Mouse (Mus musculus): ENCODE results near the gene Irf2bp1. TPM values are rescaled to one million over a fixed set of nuclear protein-coding genes. Genes with fewer than 3 reads are reported as not detected.
A peak's percentile ranks its signal among the peaks of the same experiment; 100 is the strongest.

The Irf2bp1 gene
- total RNA-seq, 2 experiments from 2014 or later, result 24.2 to 24.4 TPM

GRCm38 (mm10) chr7:18993036-18993435 lies 10.8 kb upstream of the Irf2bp1 start:
- no peak for DNase-seq
- intact Hi-C loops (cut with DNase I), result no loop called here

GRCm38 (mm10) chr7:18998835-18999234 lies 5.0 kb upstream of the Irf2bp1 start:
- DNase-seq, result no peak
- intact Hi-C loops (cut with DNase I), result no loop called here

GRCm38 (mm10) chr7:19000421-19000820 lies 3.4 kb upstream of the Irf2bp1 start:
- peak in 1 of 2 experiments; percentile 26 for DNase-seq
- intact Hi-C loops (cut with DNase I), result no loop called here

GRCm38 (mm10) chr7:19001066-19001806 lies 2.6 kb upstream of the Irf2bp1 start:
- peak; percentile 78 to 80 for DNase-seq
- intact Hi-C loops (cut with DNase I), result no loop called here

- intact Hi-C loops (cut with DNase I), result no loop called here
Observed at GRCm38 (mm10) chr7:19001807-19002085, 2.1 kb upstream of the Irf2bp1 start.

GRCm38 (mm10) chr7:19002115-19002514 lies 1.7 kb upstream of the Irf2bp1 start:
- intact Hi-C loops (cut with DNase I), result no loop called here
- DNase-seq, result no peak

More at GRCm38 (mm10) chr7:19001807-19002085, 2.1 kb upstream of the Irf2bp1 start:
- DNase-seq, result no peak

- intact Hi-C loops (cut with DNase I), result no loop called here
- peak; percentile 61 to 77 for DNase-seq
Observed at GRCm38 (mm10) chr7:19002848-19003498, 871 bp upstream of the Irf2bp1 start.

- intact Hi-C loops (cut with DNase I), result no loop called here
- DNase-seq, result peak; percentile 33 to 39
Observed at GRCm38 (mm10) chr7:19004631-19005079, 811 bp downstream of the Irf2bp1 start.

GRCm38 (mm10) chr7:19005417-19006121 lies 1.7 kb downstream of the Irf2bp1 start:
- DNase-seq, result no peak
- intact Hi-C loops (cut with DNase I), result loop anchor here (2.0 kb wide), 1 partner anchor 109 kb away; no protein-coding TSS in a partner anchor

GRCm38 (mm10) chr7:19006476-19006875 lies 2.6 kb downstream of the Irf2bp1 start:
- peak; percentile 80 to 88 for DNase-seq
- intact Hi-C loops (cut with DNase I), result loop anchor here (2.0 kb wide), 1 partner anchor 110 kb away; no protein-coding TSS in a partner anchor

GRCm38 (mm10) chr7:19007026-19007977 lies 3.5 kb downstream of the Irf2bp1 start:
- no peak for DNase-seq
- intact Hi-C loops (cut with DNase I), result loop anchor here (1.0 to 2.0 kb wide), 2 partner anchors 16 to 111 kb away; partner anchors contain the start of gene Foxa3

GRCm38 (mm10) chr7:19010581-19010980 lies 6.7 kb downstream of the Irf2bp1 start:
- intact Hi-C loops (cut with DNase I), result no loop called here

GRCm38 (mm10) chr7:19012025-19012621 lies 8.3 kb downstream of the Irf2bp1 start:
- DNase-seq, result peak; percentile 56 to 64

More at GRCm38 (mm10) chr7:19010581-19010980, 6.7 kb downstream of the Irf2bp1 start:
- DNase-seq, result no peak

GRCm38 (mm10) chr7:19012882-19013281 lies 9.0 kb downstream of the Irf2bp1 start:
- no peak for DNase-seq
- intact Hi-C loops (cut with DNase I), result loop anchor here (1.0 kb wide), 1 partner anchor 9 kb away; no protein-coding TSS in a partner anchor

More at GRCm38 (mm10) chr7:19012025-19012621, 8.3 kb downstream of the Irf2bp1 start:
- intact Hi-C loops (cut with DNase I), result loop anchor here (1.0 kb wide), 1 partner anchor 10 kb away; no protein-coding TSS in a partner anchor

GRCm38 (mm10) chr7:19014452-19014851 lies 10.6 kb downstream of the Irf2bp1 start:
- DNase-seq, result no peak
- intact Hi-C loops (cut with DNase I), result no loop called here

- no peak for DNase-seq
- intact Hi-C loops (cut with DNase I), result no loop called here
Observed at GRCm38 (mm10) chr7:19016042-19016441, 12.2 kb downstream of the Irf2bp1 start.

- DNase-seq, result no peak
- intact Hi-C loops (cut with DNase I), result no loop called here
Observed at GRCm38 (mm10) chr7:19017909-19018308, 14.1 kb downstream of the Irf2bp1 start.

- no peak for DNase-seq
- intact Hi-C loops (cut with DNase I), result no loop called here
Observed at GRCm38 (mm10) chr7:19021048-19021447, 17.2 kb downstream of the Irf2bp1 start.

All from heart, postnatal 14 days (tissue).